Mouse (Mus musculus) C3H10T1/2 (cell line): ENCODE data around the gene Gm9639. TPM values are rescaled to one million over a fixed set of nuclear protein-coding genes. Genes with fewer than 3 reads are reported as not detected.

Experiments
- polyA plus RNA-seq, 2 experiments: library from polyadenylated mRNA; unstranded; fragments of >200 nt; fragmentation: generic; extraction: Trizol; gene quantifications; one replicate each; pipeline ENCODE4 v1.2.1; 2012; ENCODE audit warnings: missing spikeins in 2 of 2

The Gm9639 gene
- not detected for polyA plus RNA-seq

DNA sequence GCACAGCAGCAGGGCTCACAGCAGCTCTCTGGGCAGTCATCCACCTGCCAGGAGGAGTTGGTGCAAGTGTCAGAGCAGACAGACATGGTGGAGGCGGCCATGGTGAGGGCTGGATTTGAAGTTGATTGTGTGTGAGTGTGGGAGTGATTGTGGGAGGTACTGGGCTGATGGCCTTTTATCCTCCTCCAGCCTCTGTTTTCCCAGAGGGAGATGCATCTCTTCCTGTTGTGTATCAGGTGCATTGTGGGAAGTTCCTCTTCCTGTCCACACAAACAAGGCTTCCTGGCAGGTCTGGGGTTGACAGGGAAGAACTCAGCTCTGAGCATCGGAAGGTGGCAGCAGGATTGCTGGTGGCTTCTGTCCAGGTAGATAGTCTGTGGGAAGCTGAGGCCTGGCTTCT is at the start of gene Gm9639:
TSS of gene Gm9639 (minus strand) at position 101 of the 400 bp plus-strand sequence.

DNA sequence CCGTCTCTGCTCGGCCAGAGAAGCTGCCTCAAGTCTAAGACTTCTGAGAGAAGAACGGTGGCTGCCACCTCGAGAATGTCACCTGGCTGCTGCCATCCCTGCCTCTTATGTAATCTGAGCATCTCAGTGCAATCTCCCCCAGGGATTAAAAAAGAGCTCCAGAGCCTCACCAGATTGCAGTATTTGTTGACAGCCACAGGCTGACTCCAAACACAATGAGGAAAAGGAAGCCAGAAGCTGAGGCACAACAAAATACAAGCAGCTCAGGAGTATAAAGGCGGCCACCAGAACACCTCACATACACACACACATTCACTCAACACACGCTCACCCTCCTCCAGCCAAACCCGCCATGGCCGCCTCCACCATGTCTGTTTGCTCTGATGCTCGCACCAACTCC is 40.8 kb upstream of the Gm9639 start, which contains the start of gene Krtap10-10:
TSS of gene Krtap10-10 (plus strand) at position 301 of the 400 bp plus-strand sequence.

DNA sequence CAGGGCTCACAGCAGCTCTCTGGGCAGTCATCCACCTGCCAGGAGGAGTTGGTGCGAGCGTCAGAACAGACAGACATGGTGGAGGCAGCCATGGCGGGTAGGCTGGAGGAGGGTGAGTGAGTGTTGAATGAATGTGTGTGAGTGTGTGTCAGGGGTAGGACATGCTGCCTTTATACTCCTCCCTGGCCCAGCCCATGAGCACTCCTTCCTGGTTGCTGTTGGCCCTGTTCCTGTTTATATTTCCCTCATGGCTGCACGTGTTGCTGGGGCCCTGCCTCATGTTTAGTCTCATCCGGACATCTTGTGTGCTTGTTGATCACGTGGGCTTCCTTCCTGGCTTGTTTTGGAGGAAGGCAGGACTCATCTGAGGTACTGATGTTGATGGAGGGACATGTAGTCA is 32.1 kb upstream of the Gm9639 start, which contains the start of gene Krtap10-4:
TSS of gene Krtap10-4 (minus strand) at position 145 of the 400 bp plus-strand sequence.

DNA sequence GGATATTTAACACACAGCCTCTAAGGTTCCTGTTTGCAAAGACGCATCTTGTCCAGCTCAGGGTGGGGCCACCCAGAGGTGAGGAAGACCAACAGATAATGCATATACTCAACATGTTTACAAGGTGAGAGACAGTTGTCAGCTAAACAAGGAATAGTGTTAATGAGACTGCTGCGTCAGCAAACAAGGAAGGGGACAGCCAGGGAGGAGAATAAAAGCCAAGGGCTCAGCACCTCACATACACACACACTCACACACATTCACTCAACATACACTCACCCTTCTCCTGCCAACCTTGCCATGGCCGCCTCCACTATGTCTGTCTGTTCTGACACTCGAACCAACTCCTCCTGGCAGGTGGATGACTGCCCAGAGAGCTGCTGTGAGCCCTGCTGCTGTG is 19.5 kb upstream of the Gm9639 start, which contains the start of gene Gm2696:
TSS of gene Gm2696 (plus strand) at position 301 of the 400 bp plus-strand sequence.

DNA sequence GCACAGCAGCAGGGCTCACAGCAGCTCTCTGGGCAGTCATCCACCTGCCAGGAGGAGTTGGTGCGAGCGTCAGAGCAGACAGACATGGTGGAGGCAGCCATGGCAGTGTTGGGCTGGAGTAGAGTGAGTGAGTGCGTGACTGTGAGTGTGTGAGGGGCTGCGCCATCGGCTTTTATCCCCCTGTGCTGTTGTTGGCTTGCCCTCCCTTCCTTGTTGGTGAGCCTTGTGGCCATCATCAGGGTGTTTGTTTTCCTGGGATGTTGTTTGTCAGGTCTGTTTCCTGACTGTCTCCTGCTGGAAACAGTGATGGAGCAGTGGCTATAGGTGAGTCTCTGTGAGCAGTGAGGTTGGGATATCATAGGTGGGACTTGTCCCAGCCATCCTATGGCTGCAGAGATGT is 16.9 kb upstream of the Gm9639 start, which contains the start of gene Gm9507:
TSS of gene Gm9507 (minus strand) at position 101 of the 400 bp plus-strand sequence.

DNA sequence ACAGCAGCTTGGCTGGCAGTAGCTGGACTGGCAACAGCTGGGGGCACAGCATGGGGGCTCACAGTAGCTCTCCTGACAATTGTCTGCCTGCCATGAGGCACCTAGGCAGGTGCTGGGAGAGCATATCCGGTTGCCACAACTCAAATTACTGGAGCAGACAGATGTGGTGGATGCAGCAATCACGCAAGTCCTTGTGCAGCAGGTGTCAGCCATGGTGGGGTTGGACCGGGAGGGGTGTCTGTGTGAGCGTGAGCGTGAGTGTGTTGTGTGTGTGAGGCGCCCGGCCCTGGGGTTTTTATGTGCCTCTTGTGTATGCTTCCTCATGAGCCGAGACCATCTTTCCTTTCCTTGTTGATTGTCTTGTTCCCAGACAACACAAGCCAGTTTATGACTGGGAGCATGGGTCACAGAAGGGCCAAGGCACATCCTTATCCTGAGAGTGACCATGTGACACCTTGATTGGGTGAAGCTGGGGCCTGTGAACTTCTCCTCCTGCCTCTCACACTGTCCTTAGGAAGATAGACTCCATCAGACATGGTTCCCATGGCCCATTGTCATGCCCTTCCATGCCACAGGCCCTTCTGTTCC is 4.1 kb upstream of the Gm9639 start, which contains the start of gene Gm19668:
TSS of gene Gm19668 (minus strand) at position 213 of the 588 bp plus-strand sequence.

DNA sequence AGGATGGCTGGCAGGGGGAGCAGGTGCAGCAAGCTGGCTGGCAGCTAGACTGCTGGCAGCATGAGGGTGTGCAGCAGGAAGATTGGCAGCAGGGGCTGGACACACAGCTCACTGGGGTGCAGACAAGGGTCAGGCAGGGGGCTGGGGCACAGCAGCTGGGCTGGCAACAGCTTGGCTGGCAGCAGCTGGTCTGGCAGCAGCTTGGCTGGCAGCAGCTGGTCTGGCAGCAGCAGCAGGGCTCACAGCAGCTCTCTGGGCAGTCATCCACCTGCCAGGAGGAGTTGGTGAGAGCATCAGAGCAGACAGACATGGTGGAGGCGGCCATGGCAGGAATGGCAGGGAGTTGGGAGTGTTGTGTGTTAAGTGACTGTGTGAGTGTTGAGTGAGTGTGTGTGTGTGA is 7.0 kb downstream of the Gm9639 start, which contains the start of gene Gm7137:
TSS of gene Gm7137 (minus strand) at position 325 of the 400 bp plus-strand sequence.

DNA sequence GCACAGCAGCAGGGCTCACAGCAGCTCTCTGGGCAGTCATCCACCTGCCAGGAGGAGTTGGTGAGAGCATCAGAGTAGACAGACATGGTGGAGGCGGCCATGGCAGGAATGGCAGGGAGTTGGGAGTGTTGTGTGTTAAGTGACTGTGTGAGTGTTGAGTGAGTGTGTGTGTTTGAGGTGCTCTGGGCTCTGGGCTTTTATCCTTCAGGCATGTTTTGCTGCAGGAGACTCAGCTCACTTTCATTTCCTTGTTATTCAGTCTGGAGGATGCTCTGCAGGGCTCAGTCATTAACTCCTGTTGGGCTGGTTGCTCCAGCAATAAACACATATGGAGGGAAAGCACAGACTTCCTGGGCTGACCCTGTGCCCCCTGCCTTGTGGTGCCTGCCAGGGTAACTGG is 12.4 kb downstream of the Gm9639 start, which contains the start of gene Gm3250:
TSS of gene Gm3250 (minus strand) at position 101 of the 400 bp plus-strand sequence.

DNA sequence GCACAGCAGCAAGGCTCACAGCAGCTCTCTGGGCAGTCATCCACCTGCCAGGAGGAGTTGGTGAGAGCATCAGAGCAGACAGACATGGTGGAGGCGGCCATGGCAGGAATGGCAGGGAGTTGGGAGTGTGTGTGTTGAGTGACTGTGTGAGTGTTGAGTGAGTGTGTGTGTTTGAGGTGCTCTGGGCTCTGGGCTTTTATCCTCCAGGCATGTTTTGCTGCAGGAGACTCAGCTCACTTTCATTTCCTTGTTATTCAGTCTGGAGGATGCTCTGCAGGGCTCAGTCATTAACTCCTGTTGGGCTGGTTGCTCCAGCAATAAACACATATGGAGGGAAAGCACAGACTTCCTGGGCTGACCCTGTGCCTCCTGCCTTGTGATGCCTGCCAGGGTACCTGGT is 18.0 kb downstream of the Gm9639 start, which contains the start of gene Gm7138:
TSS of gene Gm7138 (minus strand) at position 101 of the 400 bp plus-strand sequence.

DNA sequence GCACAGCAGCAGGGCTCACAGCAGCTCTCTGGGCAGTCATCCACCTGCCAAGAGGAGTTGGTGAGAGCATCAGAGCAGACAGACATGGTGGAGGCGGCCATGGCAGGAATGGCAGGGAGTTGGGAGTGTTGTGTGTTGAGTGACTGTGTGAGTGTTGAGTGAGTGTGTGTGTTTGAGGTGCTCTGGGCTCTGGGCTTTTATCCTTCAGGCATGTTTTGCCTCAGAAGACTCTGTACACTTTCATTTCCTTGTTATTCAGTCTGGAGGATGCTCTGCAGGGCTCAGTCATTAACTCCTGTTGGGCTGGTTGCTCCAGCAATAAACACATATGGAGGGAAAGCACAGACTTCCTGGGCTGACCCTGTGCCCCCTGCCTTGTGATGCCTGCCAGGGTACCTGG is 23.7 kb downstream of the Gm9639 start, which contains the start of gene Gm3238:
TSS of gene Gm3238 (minus strand) at position 101 of the 400 bp plus-strand sequence.

DNA sequence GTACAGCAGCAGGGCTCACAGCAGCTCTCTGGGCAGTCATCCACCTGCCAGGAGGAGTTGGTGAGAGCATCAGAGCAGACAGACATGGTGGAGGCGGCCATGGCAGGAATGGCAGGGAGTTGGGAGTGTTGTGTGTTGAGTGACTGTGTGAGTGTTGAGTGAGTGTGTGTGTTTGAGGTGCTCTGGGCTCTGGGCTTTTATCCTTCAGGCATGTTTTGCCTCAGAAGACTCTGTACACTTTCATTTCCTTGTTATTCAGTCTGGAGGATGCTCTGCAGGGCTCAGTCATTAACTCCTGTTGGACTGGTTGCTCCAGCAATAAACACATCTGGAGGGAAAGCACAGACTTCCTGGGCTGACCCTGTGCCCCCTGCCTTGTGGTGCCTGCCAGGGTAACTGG is 35.3 kb downstream of the Gm9639 start, which contains the start of gene Gm3233:
TSS of gene Gm3233 (minus strand) at position 101 of the 400 bp plus-strand sequence.

DNA sequence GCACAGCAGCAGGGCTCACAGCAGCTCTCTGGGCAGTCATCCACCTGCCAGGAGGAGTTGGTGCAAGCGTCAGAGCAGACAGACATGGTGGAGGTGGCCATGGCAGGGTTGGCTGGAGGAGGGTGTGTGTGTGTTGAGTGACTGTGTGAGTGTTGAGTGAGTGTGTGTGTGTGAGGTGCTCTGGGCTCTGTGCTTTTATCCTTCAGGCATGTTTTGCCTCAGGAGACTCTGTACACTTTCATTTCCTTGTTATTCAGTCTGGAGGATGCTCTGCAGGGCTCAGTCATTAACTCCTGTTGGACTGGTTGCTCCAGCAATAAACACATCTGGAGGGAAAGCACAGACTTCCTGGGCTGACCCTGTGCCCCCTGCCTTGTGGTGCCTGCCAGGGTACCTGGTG is 43.6 kb downstream of the Gm9639 start, which contains the start of gene Gm9736:
TSS of gene Gm9736 (minus strand) at position 101 of the 400 bp plus-strand sequence.

Other genes starting within 250 kb of the Gm9639 start
- 100 to 1,000 TPM in 1 of 2 experiments, 10 to 100 TPM in 1; 82.8 to 216 TPM for gene Pttg1ip, start 213.4 kb downstream of the Gm9639 start, polyA plus RNA-seq
- 10 to 100 TPM; 76.2 to 78.6 TPM for gene Sumo3, start 189.0 kb downstream of the Gm9639 start, polyA plus RNA-seq
- gene Gm49325, start 188.9 kb downstream of the Gm9639 start, polyA plus RNA-seq = 10 to 100 TPM in 1 of 2 experiments, under 1 TPM in 1; 0.78 to 16.7 TPM
- gene Ube2g2, start 172.8 kb downstream of the Gm9639 start, polyA plus RNA-seq = 10 to 100 TPM; 39.0 to 44.0 TPM
- gene Tspear, start 108.5 kb downstream of the Gm9639 start, polyA plus RNA-seq = not detected
- not detected for gene Gm19402, start 104.3 kb downstream of the Gm9639 start, polyA plus RNA-seq
- not detected for gene Gm9508, start 97.8 kb downstream of the Gm9639 start, polyA plus RNA-seq
- not detected for gene Gm10272, start 88.5 kb downstream of the Gm9639 start, polyA plus RNA-seq
- gene Gm10024, start 83.6 kb downstream of the Gm9639 start, polyA plus RNA-seq = not detected
- not detected for gene Gm10142, start 79.3 kb downstream of the Gm9639 start, polyA plus RNA-seq
- gene Krtap12-1, start 74.5 kb downstream of the Gm9639 start, polyA plus RNA-seq = not detected
- gene Gm10100, start 68.6 kb downstream of the Gm9639 start, polyA plus RNA-seq = not detected
- not detected for gene Gm18596, start 52.4 kb downstream of the Gm9639 start, polyA plus RNA-seq
- not detected for gene Gm9736, start 43.7 kb downstream of the Gm9639 start, polyA plus RNA-seq
- not detected for gene Gm3233, start 35.4 kb downstream of the Gm9639 start, polyA plus RNA-seq
- gene Gm3238, start 23.8 kb downstream of the Gm9639 start, polyA plus RNA-seq = not detected
- gene Gm7138, start 18.1 kb downstream of the Gm9639 start, polyA plus RNA-seq = not detected
- gene Gm3250, start 12.5 kb downstream of the Gm9639 start, polyA plus RNA-seq = not detected
- gene Gm7137, start 6.9 kb downstream of the Gm9639 start, polyA plus RNA-seq = not detected
- not detected for gene Gm19668, start 4.1 kb upstream of the Gm9639 start, polyA plus RNA-seq
- not detected for gene Gm9507, start 16.8 kb upstream of the Gm9639 start, polyA plus RNA-seq
- not detected for gene Gm2696, start 19.6 kb upstream of the Gm9639 start, polyA plus RNA-seq
- gene Krtap10-4, start 32.0 kb upstream of the Gm9639 start, polyA plus RNA-seq = not detected
- not detected for gene Krtap10-10, start 40.9 kb upstream of the Gm9639 start, polyA plus RNA-seq
- not detected for gene Gm36176, start 51.7 kb upstream of the Gm9639 start, polyA plus RNA-seq
- gene Gm10318, start 57.8 kb upstream of the Gm9639 start, polyA plus RNA-seq = not detected
- not detected for gene Gm3285, start 66.9 kb upstream of the Gm9639 start, polyA plus RNA-seq
- gene Lrrc3, start 107.5 kb upstream of the Gm9639 start, polyA plus RNA-seq = not detected
- gene Trpm2, start 175.5 kb upstream of the Gm9639 start, polyA plus RNA-seq = under 1 TPM; 0.04 to 0.35 TPM
- 10 to 100 TPM; 35.9 to 36.8 TPM for gene 1810043G02Rik, start 183.4 kb upstream of the Gm9639 start, polyA plus RNA-seq
- gene Pfkl, start 215.0 kb upstream of the Gm9639 start, polyA plus RNA-seq = 10 to 100 TPM; 46.2 to 73.2 TPM
- not detected for gene Dnmt3l, start 246.9 kb upstream of the Gm9639 start, polyA plus RNA-seq
- not detected for gene Aire, start 248.5 kb upstream of the Gm9639 start, polyA plus RNA-seq